ENCODE assay signal across 9 mouse cellular contexts in genomic region chr7:79130843-79131444, GRCm38 (mm10). TPM values are rescaled to one million over a fixed set of nuclear protein-coding genes. Genes with fewer than 3 reads are reported as not detected.
A peak's percentile ranks its signal among the peaks of the same experiment; 100 is the strongest.
DNase-seq lines count a peak whose midpoint lies in the region; ATAC-seq and TF ChIP-seq lines count a peak whose summit lies in the region.
"Had no signal": no experiment of that assay in that cellular context is flagged by ENCODE, and none has a peak within 500 bp of the region (broad histone marks: within the 10 kb centered on the region; RNA-seq: fewer than 3 reads in every experiment).

Gene Hapln3 (minus strand): TSS chr7:79131018.

- H3K9ac ChIP-seq in embryonic facial prominence, embryonic 13.5 days: peak within 1 kb of the TSS; percentile 49
- H3K9ac ChIP-seq in hindbrain, embryonic 15.5 days: peak within 1 kb of the TSS; percentile 6; the same call in 1 of the 2 replicates
- no peak within 1 kb of the TSS for H3K9ac ChIP-seq in liver, postnatal 0 days (replicated peaks)

- H3K36me3 ChIP-seq in kidney, adult 2 months (ENCODE audit: control insufficient read depth, insufficient read depth, low read length): no peaks in the 10 kb centered on the region
- H3K36me3 ChIP-seq in embryonic facial prominence, embryonic 13.5 days: peaks cover 24% of the 10 kb centered on the region
- no peaks in the 10 kb centered on the region for H3K36me3 ChIP-seq in hindbrain, embryonic 15.5 days
- no peaks in the 10 kb centered on the region; the same call in 1 of the 2 replicates for H3K36me3 ChIP-seq in liver, postnatal 0 days (replicated peaks; ENCODE audit: insufficient read depth, low read length)
- H3K36me3 ChIP-seq: G1E had no signal

- H3K4me2 ChIP-seq in embryonic facial prominence, embryonic 13.5 days: peak within 1 kb of the TSS; percentile 60
- H3K4me2 ChIP-seq in hindbrain, embryonic 15.5 days: peak within 1 kb of the TSS; percentile 44
- peak within 1 kb of the TSS; percentile 35; the same call in 1 of the 2 replicates for H3K4me2 ChIP-seq in liver, postnatal 0 days (ENCODE audit: low read depth, low read length)

- TF ChIP-seq POLR2A in kidney, adult 2 months (IDR thresholded peaks at IDR 0.05; ENCODE audit: low read depth, low read length): no peak

- peak within 1 kb of the TSS; percentile 5; the same call in 1 of the 2 replicates for H3K4me3 ChIP-seq in kidney, adult 2 months (ENCODE audit: insufficient read depth, low read depth, low read length)
- H3K4me3 ChIP-seq in embryonic facial prominence, embryonic 13.5 days: peak within 1 kb of the TSS; percentile 35
- peak within 1 kb of the TSS; percentile 11 for H3K4me3 ChIP-seq in hindbrain, embryonic 15.5 days
- no peak within 1 kb of the TSS for H3K4me3 ChIP-seq in liver, postnatal 0 days (ENCODE audit: low read depth, low read length)

- no peak for ATAC-seq in embryonic facial prominence, embryonic 13.5 days (ENCODE audit: insufficient number of reproducible peaks, insufficient read depth, low FRiP score, low TSS enrichment, low read depth)
- peak; percentile 67 for ATAC-seq in hindbrain, embryonic 15.5 days (ENCODE audit: low FRiP score, low read depth)
- no peak for ATAC-seq in liver, postnatal 0 days
- ATAC-seq in CD4-positive, CD25-positive, alpha-beta regulatory T cell, adult 4 months: no peak

- H3K27me3 ChIP-seq in kidney, adult 2 months (replicated peaks; ENCODE audit: control insufficient read depth, insufficient read depth, low read length): no peaks in the 10 kb centered on the region
- peaks cover 21% of the 10 kb centered on the region for H3K27me3 ChIP-seq in embryonic facial prominence, embryonic 13.5 days
- H3K27me3 ChIP-seq in hindbrain, embryonic 15.5 days: no peaks in the 10 kb centered on the region; the same call in 1 of the 2 replicates
- peaks cover 8% of the 10 kb centered on the region for H3K27me3 ChIP-seq in liver, postnatal 0 days (ENCODE audit: insufficient read depth, low read length)

- TF ChIP-seq EP300 in liver, postnatal 0 days (IDR thresholded peaks at IDR 0.05; ENCODE audit: low read depth): no peak

- no peaks in the 10 kb centered on the region for H3K4me1 ChIP-seq in kidney, adult 2 months (ENCODE audit: control insufficient read depth, insufficient read depth, low read length)
- H3K4me1 ChIP-seq in embryonic facial prominence, embryonic 13.5 days: peaks cover 27% of the 10 kb centered on the region
- peaks cover 10% of the 10 kb centered on the region for H3K4me1 ChIP-seq in hindbrain, embryonic 15.5 days (replicated peaks)
- H3K4me1 ChIP-seq in liver, postnatal 0 days (ENCODE audit: insufficient read depth): no peaks in the 10 kb centered on the region

- TF ChIP-seq CTCF in kidney, adult 2 months (conservative IDR thresholded peaks at IDR 0.05; ENCODE audit: insufficient read depth, insufficient read length, low read depth, low read length): no peak
- TF ChIP-seq CTCF in liver, postnatal 0 days (IDR thresholded peaks at IDR 0.05; ENCODE audit: low read depth): no peak

- H3K27ac ChIP-seq in kidney, adult 2 months (ENCODE audit: insufficient read depth, low read depth, low read length): no peak within 1 kb of the TSS
- no peak within 1 kb of the TSS; the same call in none of the 2 replicates for H3K27ac ChIP-seq in embryonic facial prominence, embryonic 13.5 days
- H3K27ac ChIP-seq in hindbrain, embryonic 15.5 days (replicated peaks): no peak within 1 kb of the TSS
- no peak within 1 kb of the TSS for H3K27ac ChIP-seq in liver, postnatal 0 days (ENCODE audit: low read depth)

- H3K9me3 ChIP-seq in embryonic facial prominence, embryonic 13.5 days: no peaks in the 10 kb centered on the region
- H3K9me3 ChIP-seq in hindbrain, embryonic 15.5 days: no peaks in the 10 kb centered on the region
- H3K9me3 ChIP-seq in liver, postnatal 0 days (ENCODE audit: low read length): no peaks in the 10 kb centered on the region
- H3K9me3 ChIP-seq: G1E had no signal

- DNase-seq in kidney, adult 2 months: peak; percentile 23
- DNase-seq in kidney, adult 11 months: no peak
- DNase-seq in liver, postnatal 0 days: no peak
- DNase-seq in gastrocnemius, postnatal 36 days: no peak
- no peak for DNase-seq in thymus, adult 18-20 months

- intact Hi-C loops in gastrocnemius, postnatal 36 days (cut with DNase I): no loop called here

- WGBS in kidney, adult 2 months: 8% methylated on average over 19 of the region's 19 CpGs
- 3% methylated on average over 19 of the region's 19 CpGs for WGBS in embryonic facial prominence, embryonic 13.5 days
- WGBS in hindbrain, embryonic 15.5 days: 4% methylated on average over 19 of the region's 19 CpGs
- WGBS in liver, postnatal 0 days (ENCODE audit: insufficient replicate concordance): 7% methylated on average over 19 of the region's 19 CpGs

RNA-seq across cellular contexts. Expression of gene Hapln3, which starts in this region (rescaled TPM):
- 1.6 and 3.1 TPM in 2 replicates for polyA plus RNA-seq in kidney, adult 2 months (2012; rRNA removed)
- 4.2 and 5.0 TPM in 2 replicates for polyA plus RNA-seq in embryonic facial prominence, embryonic 13.5 days (2015; fragmentation: Nextera tagmentation; extraction: Ambion mirVana)
- polyA plus RNA-seq in hindbrain, embryonic 15.5 days (2015; fragmentation: Nextera tagmentation; extraction: Ambion mirVana): 2.2 TPM in 2 replicates
- polyA plus RNA-seq in liver, postnatal 0 days (2015; fragmentation: Nextera tagmentation; extraction: Ambion mirVana): not detected in 2 replicates
- not detected for polyA plus RNA-seq in CD4-positive, CD25-positive, alpha-beta regulatory T cell, adult 4 months (2017; shearing (Covaris generic))
- total RNA-seq in gastrocnemius, postnatal 36 days (2021): under 1 TPM; 0.22 to 0.36 TPM
- polyA plus RNA-seq: G1E had no signal
